Mouse (Mus musculus) E14TG2a.4 (cell line): ENCODE data around the gene Rassf2.

ENCODE experiments used
- CTCF ChIP-seq: conservative IDR thresholded peaks from 2 replicates; pipeline ENCODE4 v1.5.1; 2014; ENCODE audit warnings: low read length
- POU5F1 ChIP-seq: IDR thresholded peaks from 2 replicates; pipeline ENCODE4 v1.6.1; 2014; ENCODE audit warnings: low read length, borderline replicate concordance

- no peak for TF ChIP-seq CTCF
- no peak for TF ChIP-seq POU5F1
These were observed 89.6 kb downstream of the Rassf2 start for GRCm38 (mm10) chr2:131940506-131940905.
